Mouse (Mus musculus): ENCODE measurements around the gene Tmem108.

Gene Tmem108

DNA sequence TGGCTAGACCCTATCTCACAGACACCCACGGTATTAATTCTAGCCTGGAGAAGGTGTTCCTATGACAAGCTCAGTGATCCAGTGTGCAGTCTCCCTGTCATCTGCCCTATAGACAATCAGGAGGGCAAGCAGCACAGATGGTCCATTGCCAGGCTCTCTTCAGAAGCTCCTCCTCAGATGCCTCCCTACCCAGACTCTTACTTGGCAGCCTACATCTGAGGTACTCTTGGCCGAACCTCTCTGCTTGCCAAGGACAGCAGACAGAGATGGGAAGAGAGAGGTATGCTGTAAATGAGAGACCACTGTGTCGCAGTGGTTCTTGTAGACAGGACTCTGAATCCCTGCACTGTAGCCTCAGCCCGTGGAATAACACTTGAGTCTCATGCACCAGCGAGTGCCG, 181.0 kb downstream of the Tmem108 start:
- peak; percentile 74 to 82 for DNase-seq

DNA sequence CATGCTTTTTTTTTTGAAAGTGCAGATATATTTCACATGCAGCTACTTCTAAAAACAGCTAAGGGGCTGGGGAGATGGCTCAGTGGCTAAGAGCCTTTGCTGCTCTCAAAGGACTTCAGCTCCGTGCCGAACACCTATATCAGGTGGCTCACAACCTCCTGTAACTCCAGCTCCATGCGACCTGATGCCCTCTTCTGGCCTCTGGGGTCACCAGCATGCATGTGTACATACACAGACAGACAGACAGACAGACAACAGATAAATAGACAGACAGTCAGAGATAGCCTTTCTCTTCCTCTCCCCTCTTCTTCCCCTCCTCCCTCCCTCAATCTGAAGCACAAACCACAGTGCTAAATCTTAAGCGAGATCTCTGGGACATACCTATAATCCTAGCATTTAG, 181.5 kb downstream of the Tmem108 start:
- DNase-seq = no peak

DNA sequence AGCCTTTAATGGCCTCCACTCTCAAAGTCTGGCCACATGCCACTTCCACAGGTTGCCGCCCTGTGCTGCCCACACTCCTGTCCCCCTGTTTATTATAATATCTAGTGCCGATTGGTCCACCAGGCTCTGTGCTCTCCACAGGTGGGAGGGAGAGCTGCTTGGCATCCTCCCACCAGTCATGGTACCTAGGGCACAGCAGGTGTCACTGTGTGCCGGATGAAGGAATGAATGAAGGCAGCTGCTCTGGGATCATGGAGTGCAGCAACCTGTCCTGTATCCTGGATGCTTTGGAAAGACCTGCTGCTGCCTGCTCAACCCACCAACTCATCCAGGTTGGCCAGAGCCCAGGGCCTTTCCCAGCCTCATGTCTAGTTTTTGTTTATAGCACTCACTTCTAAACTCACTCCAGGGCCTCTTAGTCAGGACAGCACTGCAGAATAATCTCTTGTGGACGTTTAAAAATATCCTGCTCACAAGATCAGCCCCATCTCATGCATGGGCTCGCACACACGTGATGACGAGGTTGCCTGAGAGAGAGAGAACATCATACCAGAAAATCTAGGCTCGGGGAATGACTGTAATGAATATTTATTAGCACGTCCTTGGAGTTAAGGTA, 182.1 kb downstream of the Tmem108 start:
- peak; percentile 85 to 86 for DNase-seq

DNA sequence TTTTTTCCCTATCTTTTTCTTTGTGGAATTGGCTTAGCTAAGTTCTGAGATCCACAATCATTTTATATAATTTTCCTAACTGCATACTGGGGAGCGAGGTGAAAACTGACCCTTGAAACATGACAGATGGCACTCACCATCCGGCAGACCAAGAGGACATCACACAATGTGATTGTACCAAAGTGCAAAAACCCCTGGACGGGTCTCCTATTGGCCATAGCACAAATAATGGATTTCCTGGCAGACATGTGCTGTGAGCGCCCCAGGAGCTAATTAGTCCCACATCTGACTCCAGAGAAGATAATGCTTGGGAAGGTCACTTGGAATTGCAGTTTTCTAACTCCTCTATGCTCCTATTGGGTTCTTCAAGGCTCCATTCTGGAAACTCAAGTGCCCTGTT, 183.9 kb downstream of the Tmem108 start:
- DNase-seq = peak in 1 of 2 experiments; percentile 63

DNA sequence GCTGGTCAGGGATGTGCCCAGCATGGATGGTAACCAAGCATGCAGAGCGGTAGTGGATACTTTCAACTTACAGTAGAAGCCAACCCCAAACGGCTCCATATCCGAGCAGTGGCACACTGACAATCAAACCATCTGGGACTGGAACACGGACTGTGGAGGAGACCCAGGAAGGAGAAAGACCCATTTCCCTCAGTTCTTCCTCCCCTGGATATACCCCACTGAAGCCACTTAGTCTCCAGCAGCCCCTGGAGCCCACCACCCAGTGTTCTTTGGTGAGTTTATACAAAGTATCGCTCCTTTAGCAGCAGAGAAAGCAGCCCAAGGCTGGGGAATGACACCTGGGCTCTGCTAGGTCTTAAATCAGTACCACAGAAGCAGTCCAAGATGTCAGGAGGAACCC, 184.5 kb downstream of the Tmem108 start:
- peak in 1 of 2 experiments; percentile 45 for DNase-seq

DNA sequence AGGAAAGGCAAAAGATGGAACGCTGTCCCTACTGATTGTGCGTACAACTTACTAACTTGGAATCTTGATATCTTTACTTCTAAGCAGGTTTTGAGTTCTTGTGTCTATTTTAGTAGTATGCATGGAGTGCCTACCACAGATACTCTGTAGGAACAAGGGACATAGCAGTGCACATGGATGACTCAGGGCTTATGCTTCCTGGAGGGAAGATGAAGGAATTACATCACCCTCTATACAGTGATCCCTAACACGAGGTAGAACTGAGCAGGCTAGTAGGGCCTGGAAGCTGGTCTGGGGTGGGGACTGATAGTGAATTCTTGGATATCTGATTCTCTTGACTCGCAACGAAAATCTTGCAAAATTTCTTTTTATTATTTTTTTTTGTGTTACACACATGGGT, 185.7 kb downstream of the Tmem108 start:
- no peak for DNase-seq

DNA sequence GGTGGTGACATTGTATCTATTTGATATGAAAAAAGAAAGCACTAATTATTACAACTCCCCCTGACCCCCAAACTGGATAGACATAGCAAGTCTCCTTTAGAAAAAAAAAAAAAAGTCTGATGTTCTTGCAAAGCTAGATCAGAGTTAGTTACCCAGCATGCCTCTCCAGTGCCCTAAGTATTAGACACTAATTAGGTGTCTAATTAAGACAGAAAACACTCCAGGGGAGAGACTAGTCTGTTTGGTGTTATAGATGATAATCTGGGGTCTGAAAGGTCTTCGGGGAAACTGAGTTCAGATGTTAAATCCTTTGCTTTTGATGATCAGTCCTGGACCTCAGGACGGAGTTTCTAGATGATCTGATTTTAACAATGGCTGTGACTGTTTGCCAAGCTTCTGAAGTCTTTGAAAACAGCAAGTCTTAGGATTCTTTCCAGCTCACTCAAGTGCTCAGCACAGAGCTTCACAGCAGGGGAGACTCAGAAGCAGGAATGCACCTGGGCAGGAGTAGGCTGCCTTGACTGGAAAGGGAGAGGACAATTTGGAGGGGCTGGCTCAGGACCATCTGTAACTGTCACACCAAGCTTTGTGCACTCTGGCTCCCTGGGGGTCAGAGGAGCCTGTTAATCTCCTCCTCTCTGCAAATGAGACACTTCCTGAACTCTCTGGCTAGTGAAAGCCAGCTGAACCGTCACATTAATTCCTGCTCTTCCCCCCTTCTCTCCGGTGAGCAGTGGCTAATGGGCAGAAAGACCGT, 187.5 kb downstream of the Tmem108 start:
- peak; percentile 59 to 77 for DNase-seq

DNA sequence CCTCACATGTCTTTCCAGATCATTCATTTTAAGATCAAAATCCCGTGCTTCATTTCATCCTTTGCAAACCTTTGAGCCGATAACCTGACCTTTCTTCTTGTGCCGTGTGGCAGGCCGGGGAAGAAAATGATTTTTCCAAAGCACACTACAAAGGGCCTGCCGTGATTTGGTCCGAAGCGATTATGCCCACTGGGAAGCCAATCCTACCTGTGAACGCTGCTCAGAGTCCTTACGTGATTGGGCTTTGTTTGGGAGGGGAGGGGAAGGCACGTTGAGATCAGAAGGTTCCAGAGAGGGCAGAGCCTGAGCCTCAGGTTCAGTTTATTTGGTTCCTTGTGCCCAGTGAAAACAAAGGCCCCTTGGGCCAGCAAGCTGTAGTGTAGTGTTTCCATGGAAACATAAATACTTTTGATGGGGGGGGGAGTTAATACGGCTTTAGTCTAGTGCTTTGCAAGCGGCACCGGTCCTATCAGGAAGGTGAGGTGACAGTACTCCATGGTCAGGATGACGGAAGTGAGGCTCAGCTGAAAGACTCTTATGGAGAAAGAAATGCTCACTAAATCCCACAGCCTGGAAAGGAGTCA, 191.4 kb downstream of the Tmem108 start:
- no peak for DNase-seq

DNA sequence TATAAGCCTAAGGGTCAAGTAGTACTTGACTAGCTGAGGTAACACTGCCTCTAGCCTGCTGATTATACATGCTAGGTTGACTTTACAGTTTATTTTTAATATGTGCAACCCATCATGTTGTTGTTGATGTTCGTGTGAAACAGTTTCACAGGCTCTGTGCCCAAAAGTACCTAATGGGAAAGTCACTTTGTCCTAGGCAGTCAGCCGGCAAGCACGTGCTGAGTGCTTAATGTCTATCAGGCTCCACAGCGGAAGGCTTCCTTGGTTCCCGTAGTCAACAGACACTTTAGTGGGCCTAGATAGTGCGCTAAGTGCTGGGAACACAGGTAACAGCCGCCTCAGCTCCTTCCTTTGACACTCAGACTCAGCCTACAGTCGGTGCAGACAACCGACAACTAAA, 192.7 kb downstream of the Tmem108 start:
- DNase-seq = no peak

DNA sequence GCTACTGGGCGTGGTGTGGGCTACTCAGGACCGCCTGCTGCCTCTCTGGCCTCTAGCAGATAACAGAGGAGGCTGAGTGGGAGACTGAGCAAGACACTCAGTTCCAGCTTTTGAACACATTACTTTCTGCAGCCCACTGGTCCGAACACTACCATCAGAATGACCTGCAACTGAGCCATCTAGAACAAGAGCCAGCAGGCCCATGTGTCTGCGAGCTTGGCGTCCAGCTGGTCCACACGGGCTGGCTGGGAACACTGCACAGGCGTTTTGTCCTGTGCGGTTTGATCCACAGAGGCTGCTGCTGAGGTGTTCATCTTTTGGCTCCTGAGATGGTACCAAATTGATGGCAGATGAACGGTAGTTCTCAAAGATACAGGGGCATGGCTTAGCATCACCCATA, 196.5 kb downstream of the Tmem108 start:
- DNase-seq = no peak

DNA sequence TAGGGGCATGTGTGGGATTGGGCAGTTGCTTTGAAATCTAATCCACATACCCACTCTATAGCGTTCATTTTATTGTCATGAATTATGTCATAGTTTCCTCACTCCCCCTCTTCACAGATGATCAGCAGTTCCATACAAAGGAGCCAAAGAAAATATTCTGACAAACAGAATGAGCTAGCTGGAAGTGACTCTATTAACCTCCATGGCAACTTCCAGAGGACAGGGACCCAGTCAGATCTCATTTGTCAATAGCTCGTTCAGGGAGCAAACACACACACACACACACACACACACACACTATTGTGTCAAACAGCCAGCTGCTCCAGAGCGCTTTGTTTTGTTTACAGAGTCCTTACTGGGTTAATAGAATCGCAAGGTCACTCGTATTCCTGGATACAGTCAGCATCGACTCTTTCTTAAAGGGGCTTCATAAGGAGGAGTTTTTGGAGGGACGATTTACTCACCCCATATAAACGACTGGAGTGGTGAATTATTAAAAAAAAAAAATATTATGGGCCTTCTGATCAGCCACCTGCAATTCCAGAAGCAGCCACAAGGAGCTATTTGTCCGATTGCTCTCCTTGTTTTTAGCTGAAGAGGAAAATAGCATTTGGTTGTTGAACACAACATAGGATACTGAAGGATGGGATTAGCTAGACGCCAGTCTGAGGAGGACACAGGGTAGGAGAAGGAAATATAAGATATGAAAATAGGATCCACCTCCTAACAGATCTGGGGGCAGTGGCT, 197.6 kb downstream of the Tmem108 start:
- DNase-seq = peak; percentile 81 to 88

DNA sequence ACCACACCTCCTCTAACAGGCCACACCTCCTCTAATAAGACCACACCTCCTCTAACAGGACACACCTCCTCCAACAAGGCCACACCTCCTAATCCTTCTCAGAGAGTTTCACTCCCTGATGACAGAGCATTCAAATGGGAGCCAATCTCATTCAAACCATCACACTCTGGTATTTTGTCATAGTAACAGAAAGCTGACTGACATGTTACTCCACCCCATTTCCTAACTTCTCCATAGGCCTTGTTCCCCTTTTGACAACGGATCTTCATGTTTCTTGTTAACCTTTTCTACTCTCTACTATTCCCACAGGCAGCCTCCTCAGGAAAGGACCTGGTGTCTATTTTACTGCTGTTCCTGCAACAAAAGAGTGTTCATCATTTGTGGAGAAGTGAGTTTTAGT, 199.6 kb downstream of the Tmem108 start:
- no peak for DNase-seq

DNA sequence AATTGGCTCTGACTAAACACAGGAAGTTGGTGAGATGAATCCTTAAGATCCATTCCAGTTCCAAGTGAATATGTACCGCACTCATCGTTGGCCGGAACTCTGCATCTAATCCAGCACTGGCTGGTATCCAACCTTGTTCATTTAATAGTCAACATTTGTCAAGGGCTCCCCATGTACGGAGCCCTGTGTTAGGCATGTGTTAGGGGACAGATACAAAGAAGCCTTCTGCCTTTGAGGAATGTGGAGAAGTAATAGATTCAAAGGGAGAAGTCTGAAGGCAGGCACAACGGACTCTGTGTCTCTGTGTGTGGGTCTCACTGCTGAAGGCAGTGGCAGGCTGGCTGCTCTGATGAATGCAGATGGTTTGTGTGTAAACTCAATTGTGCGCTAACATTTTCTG, 202.9 kb downstream of the Tmem108 start:
- DNase-seq = peak; percentile 66 to 76

DNA sequence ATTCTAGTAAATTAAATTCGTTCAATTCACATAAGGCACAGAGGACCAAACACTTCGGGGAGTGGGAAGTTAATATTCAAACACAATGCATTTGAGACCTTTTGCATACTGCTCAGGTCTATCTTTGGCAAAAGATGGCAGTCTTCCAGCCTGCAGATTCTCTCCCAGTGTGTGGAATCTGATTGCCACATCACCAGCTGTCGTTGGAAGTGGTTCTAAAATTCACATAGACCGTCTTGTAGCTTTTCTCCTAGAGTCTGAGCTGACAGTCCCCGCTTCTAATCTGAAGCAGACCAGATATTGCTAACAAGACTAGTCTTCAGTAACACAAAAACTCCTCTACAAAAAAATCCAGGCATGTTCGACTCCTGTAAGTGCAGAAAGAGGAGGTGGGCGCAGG, 203.4 kb downstream of the Tmem108 start:
- DNase-seq = peak; percentile 84 to 86

DNA sequence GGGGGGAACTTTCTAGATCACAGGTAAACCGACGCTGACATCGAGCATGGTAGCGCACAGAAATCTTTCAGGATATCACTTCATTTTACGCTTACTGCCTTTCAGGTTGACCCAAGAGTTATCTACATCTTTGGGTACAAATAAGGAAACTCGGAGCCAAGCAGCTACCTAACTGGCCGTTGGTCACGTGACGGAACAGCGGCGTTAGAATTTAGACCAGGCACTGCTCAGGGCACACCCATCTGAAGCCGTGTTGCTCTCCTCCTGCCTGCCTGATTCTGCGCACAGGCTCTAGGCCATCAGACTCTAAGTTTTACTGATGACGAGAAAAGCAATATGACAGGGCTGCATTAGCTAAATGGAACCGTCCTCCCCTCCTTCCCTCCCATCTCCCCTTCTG, 204.6 kb downstream of the Tmem108 start:
- DNase-seq = no peak

DNA sequence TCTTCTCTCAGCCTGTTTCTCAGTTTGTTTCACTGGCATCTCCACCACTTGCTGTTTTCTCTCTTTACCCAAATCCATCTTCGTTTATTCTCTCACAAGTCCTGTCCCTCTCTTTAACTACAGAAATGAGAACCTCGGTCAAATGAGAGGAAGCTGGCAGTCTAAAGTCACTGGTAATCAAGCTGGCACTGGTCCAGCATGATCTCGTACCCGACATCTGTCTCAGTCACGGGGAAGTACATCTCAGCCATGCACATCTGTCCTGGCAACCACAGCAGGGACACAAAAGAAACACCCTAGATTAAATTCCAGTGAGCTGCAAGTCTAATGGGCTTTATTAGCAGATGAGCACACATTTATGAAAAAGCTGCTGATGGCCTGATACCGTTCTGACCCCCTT, 206.3 kb downstream of the Tmem108 start:
- DNase-seq = peak in 1 of 2 experiments; percentile 51

DNA sequence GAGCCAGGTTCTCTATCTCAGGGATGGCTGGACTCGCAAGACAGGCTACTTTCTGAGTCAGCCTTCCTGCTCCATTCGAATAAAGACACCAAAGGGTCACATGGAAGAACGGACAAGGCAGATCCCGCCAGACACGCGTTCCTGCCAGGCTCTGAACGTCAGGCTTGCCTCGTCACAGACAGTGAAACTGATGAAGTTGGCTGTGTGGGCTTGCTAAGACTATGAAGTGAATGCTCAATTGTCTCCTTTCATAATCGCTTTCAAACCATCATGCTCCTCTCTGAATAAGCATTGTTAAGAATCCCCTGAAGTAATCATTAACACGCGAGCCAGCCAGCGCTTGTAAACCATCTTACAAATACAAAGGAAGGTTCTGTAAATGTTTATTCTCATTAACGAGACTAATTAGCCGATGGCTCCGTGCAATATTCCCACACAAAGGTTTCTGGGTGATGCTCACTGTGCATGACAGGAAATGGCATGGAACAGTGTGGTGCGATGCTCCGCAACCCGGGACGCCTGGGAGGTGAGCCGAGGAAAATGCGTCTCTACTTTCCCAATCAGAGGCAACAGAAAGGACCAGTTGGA, 210.9 kb downstream of the Tmem108 start:
- DNase-seq = peak in 1 of 2 experiments; percentile 45

DNA sequence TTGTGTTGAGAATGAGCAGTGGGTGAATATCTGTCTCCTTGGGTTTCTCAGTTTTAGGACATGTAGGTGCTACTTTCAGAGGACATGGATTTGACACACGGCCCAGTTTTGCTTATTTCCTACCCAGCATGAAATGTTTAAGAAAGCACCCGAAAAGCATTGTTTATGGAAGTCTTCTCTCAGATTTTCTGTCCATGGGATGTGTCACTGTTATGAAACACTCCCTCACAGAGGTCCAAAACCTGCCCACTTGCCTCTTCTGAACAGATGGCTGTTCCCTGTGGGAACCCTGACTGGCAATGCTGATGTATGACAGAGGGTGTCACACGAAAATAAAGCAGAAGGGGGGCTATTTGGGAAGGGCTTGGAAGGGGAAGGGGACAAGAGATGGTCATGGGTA, 212.5 kb downstream of the Tmem108 start:
- peak; percentile 83 to 89 for DNase-seq

DNA sequence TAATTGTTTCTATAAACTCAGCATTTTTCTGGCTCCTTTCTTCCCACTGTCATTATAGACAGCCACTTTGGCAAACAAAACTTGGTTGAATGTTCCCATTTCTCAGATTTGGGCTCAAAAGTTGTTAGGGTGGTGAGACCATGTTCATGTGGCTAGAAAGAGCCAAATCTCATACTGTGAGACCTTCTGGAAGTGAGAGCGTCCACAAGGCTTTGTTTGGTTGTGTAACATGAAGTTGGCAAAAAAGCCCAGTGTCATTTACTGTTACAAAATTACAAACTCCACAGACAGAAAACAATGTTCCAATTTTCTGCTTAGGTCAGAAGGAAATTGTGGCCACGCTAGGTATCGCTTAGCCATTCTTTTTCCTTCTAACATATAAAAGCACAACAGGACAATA, 213.0 kb downstream of the Tmem108 start:
- peak in 1 of 2 experiments; percentile 58 for DNase-seq

DNA sequence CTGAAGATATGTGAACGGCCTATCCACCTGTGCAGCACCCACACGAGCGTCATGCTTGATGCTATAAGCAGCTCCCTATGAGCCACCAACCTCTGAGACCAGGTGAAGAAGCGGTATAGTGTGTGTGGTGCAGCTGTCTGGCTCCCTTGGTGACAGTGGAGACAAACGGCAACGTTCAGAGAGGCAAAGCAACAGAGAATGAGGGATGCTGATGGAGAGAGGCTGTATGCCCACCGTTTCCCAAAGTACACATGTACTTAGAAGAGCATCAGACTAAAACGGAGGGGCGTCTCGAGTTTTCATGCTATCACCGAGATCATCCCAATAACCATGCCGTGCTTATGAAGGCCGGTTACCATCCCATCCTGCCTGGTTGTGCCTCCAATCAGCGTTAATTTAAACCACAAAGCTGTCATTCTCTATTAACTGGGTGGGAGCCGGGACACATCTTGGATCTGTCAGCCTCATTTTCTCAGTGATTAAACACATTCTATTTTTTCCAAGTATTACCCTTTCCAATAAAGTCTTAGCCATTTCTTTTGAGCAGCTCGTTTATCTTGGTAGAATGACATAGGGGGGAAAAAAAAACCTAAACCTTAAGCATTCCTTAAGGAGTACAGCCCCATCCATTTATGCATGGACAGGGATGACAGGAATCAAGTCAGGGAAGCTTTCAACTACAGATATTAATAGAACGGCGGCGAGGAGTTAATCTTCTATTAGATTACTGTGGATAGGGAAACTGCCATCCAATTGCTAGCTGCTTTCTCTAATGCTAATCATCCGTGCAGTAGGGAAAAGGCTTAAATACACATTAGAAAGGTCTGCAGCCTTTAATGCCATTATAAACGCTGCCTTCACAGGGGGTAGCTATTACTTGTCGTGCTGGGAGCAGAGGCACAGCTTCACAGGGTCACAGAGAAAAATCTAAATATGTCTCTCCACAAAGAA, 214.7 kb downstream of the Tmem108 start:
- DNase-seq = no peak

DNA sequence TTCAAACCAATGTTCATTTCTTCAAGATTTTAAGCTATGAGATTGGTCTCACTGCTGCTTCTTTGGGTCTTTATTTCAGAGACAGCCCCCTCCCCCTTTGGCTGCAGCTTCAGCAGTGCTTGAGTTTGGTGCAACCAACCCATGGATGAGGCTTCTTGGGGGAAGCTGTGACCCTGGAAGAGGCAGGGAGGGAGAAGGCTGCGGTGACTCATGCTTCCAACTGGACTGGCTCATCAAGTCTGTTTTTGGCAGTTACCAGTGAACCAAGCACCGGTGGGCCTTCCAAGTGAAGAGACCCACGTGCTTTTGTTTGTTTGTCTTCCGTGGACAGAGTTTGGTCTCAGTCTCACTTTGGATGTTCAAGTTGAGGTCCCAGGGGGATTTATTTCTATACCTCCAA, 215.9 kb downstream of the Tmem108 start:
- DNase-seq = no peak

DNA sequence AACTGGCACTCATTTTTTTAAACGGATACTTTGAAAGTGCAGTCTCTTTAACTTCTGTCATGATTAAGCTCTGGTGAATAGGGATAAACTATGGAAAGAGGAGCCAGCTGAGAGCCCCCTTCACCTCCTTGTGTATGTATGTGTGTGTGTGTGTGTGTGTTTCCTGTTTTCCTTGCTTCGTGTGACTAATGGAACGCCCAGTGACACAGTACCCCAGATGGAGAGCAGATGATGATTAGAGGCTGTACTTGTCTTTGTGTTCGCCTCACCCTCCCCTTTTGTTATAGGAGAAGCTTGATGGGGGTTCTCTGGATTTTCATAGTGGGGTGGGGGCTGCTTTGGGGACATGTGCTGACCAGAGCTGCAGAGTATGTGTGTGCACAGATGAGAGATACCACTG, 216.4 kb downstream of the Tmem108 start:
- no peak for DNase-seq

All from cerebellum, postnatal 10 days (tissue).